Mouse (Mus musculus) neural tube, embryonic 14.5 days (tissue): ENCODE data around the gene Ext2. TPM values are rescaled to one million over a fixed set of nuclear protein-coding genes. Genes with fewer than 3 reads are reported as not detected.
A peak's percentile ranks its signal among the peaks of the same experiment; 100 is the strongest.

Experiments
- ATAC-seq: fragments of 200-750 bp; cut with Nextera tagmentation; 2 replicates; pipeline ENCODE4 v1.8.0; 2017; ENCODE audit warnings: low read depth, mild to moderate bottlenecking, moderate TSS enrichment, moderate library complexity
- H3K27ac ChIP-seq: fragments of 300-500 bp; sonication (generic); 2 replicates; pipeline ENCODE4 v1.5.1; 2014; ENCODE audit warnings: low read depth, mild to moderate bottlenecking, control low read depth, low read length, moderate library complexity, mixed read lengths
- H3K27me3 ChIP-seq: fragments of 300-500 bp; sonication (generic); 2 replicates; pipeline ENCODE4 v1.6.1; 2014; ENCODE audit warnings: low read length; ENCODE audit not compliant: control insufficient read depth, insufficient read depth
- H3K36me3 ChIP-seq: fragments of 300-500 bp; sonication (generic); 2 replicates; pipeline ENCODE4 v1.6.1; 2014; ENCODE audit warnings: low read length, mixed read lengths; ENCODE audit not compliant: control insufficient read depth, insufficient read depth
- H3K4me1 ChIP-seq: fragments of 300-500 bp; sonication (generic); 2 replicates; pipeline ENCODE4 v1.6.1; 2014; ENCODE audit warnings: low read length; ENCODE audit not compliant: control insufficient read depth, insufficient read depth
- H3K4me2 ChIP-seq: fragments of 300-500 bp; sonication (generic); 2 replicates; pipeline ENCODE4 v1.6.1; 2014; ENCODE audit warnings: mild to moderate bottlenecking, low read depth, low read length, control low read depth
- H3K4me3 ChIP-seq: fragments of 300-500 bp; sonication (generic); 2 replicates; pipeline ENCODE4 v1.5.1; 2014; ENCODE audit warnings: low read depth, low read length, control low read depth, mixed read lengths
- H3K9ac ChIP-seq: fragments of 300-500 bp; sonication (generic); replicated peaks from 2 replicates; pipeline ENCODE4 v1.6.1; 2014; ENCODE audit warnings: low read depth, mild to moderate bottlenecking, control low read depth, low read length, mixed read lengths
- H3K9me3 ChIP-seq: fragments of 300-500 bp; sonication (generic); 2 replicates; pipeline ENCODE4 v1.6.1; 2016; ENCODE audit warnings: low read length; ENCODE audit not compliant: control insufficient read depth
- WGBS: fragments of 180-500 bp; shearing (Covaris S2); extraction: QIAGEN DNeasy Blood & Tissue Kit; methylation state at CpG from one replicate; pipeline ENCODE4 v1.1.7; 2014; 5-methylcytosine and 5-hydroxymethylcytosine counted together
- polyA plus RNA-seq: library from polyadenylated mRNA; unstranded; fragments of >200 nt; fragmentation: Nextera tagmentation; extraction: Ambion mirVana; gene quantifications from 2 replicates; pipeline ENCODE4 v1.2.1, GENCODE M21; 2014

Ext2 gene
- polyA plus RNA-seq, 1 experiment from 2014 or later: 64.9 TPM

DNA sequence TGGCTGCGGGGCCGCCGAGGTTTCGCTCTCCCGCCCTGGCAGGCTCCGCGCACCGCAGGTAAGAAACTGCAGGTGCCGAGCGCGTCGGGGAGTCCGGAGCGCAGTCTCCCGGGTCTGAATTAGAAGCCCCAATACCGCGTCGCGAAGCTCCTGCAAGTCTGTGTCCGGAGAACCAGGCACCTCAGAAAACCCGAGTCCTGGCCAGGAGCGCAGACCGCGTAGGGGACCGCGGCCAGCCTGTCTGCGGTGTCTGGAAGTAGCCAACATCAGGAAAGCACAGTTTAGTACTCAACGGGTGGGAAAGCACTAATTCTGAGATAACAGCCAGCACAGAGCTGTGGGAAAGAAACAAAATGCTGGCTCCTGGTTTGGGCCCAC lies 179.0 kb downstream of the Ext2 start:
- Histone ChIP-seq H3K36me3 (no peaks in the 10 kb centered on the region), H3K27ac (no peak overlapping the region), H3K9me3 (no peaks in the 10 kb centered on the region), H3K4me2 (peak overlapping the region; percentile 51), H3K4me1 (peaks cover 10% of the 10 kb centered on the region; the same call in 1 of the 2 replicates), H3K4me3 (peak overlapping the region; percentile 21; the same call in 1 of the 2 replicates), H3K27me3 (peaks cover 64% of the 10 kb centered on the region), H3K9ac (no peak overlapping the region)
- ATAC-seq: no peak
- under 1% methylated on average over 28 of the region's 28 CpGs for WGBS

DNA sequence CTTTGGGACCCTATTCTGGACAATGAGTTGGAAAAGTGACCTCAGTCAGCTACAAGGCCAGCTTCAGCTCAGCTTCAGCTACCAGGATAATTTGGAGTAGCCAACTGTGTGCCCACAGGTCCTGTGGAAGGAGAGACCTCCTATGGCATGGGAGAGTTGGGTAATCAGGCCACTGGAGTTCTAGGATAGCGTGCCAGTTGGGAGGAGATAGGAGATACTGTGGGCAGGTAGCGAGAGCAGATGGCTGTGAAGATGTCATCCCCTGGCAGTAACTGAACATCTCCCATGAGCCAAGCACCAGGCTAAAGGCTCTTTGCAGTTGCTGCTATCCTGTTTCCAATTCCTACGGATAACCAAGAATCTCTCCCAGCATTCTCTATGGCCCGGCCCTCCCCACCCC lies 187.8 kb downstream of the Ext2 start:
- no peak overlapping the region for H3K27ac ChIP-seq
- H3K36me3 ChIP-seq: no peaks in the 10 kb centered on the region
- H3K4me2 ChIP-seq: no peak overlapping the region
- 82% methylated on average over 4 of the region's 4 CpGs for WGBS
- no peak overlapping the region for H3K4me3 ChIP-seq
- no peaks in the 10 kb centered on the region for H3K9me3 ChIP-seq
- no peak for ATAC-seq
- no peaks in the 10 kb centered on the region for H3K4me1 ChIP-seq
- H3K27me3 ChIP-seq: peaks cover 13% of the 10 kb centered on the region
- no peak overlapping the region for H3K9ac ChIP-seq

DNA sequence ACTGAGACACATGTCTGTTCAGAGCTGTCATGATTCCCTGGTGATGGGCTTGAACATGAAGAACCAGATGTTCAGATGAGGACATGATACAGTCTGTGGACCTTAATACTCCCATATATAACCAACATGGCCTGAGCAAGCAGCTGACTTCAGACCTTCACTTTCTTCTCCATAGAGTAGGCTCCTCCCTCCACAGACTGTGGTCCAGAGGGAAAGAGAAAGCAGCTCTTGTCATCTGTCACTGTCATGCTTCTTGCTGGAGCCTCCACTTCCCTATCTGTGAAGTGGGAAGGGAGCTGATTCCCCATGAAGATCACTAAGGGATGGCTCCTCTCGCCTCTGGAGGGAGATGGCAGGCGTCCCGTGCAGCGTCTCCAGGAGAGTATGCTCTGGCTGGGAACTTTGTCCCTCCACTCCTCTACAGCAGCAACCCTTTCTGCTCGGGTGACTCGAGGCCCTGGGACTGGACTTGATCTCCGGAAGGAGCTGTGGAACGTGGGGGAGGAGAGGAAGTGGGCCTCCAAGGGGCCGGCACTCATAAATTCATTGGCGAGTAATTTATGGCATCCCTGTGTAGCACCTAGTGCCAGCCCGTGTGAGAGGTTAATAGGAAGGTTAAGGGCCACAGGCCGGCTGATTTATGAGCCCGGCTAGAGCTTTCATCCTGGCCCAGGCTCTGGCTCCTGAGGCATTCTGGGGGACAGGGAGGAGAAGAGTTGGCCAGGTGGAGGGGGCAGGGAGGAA lies 197.5 kb downstream of the Ext2 start:
- H3K4me1 ChIP-seq: no peaks in the 10 kb centered on the region
- no peak overlapping the region for H3K9ac ChIP-seq
- H3K4me3 ChIP-seq: no peak overlapping the region
- no peaks in the 10 kb centered on the region for H3K9me3 ChIP-seq
- H3K27me3 ChIP-seq: no peaks in the 10 kb centered on the region
- no peak overlapping the region for H3K27ac ChIP-seq
- no peaks in the 10 kb centered on the region for H3K36me3 ChIP-seq
- WGBS: 41% methylated on average over 13 of the region's 13 CpGs
- no peak overlapping the region for H3K4me2 ChIP-seq
- no peak for ATAC-seq

DNA sequence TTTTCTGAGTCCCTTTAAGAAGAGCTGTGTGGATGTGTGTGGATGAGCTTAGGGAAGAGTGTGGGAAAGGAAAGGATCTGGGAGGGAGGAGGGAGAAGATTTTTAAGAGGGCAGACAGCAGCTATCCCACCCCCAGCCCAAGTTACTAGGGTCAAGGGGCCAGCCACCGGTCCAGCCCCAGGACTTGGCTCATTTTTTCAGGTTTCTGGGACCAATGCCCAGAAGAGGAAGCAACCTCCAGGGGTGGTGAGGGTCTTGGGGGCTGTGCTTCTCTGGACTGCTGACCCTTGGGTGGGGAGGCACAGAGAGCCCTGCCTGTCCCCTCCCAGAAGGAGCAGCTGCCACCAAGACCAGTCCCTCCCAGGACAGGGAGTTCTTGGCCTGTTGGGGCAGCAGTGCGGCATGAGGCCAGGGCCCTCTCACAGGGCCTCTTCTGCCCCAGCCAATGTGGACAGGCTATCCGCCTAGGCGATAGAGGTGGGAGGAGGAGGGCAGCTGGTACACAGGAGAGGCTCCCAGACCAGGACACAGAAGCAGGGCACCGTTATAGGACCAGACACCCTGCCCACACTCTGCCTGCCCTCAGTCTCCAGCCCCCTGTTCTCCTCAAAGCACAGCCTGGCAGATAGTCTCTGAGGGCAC lies 203.0 kb downstream of the Ext2 start:
- Histone ChIP-seq H3K9ac (no peak overlapping the region), H3K27me3 (no peaks in the 10 kb centered on the region), H3K9me3 (no peaks in the 10 kb centered on the region), H3K4me2 (no peak overlapping the region), H3K27ac (no peak overlapping the region), H3K4me1 (no peaks in the 10 kb centered on the region), H3K36me3 (no peaks in the 10 kb centered on the region), H3K4me3 (no peak overlapping the region)
- 56% methylated on average over 5 of the region's 5 CpGs for WGBS
- ATAC-seq: no peak

DNA sequence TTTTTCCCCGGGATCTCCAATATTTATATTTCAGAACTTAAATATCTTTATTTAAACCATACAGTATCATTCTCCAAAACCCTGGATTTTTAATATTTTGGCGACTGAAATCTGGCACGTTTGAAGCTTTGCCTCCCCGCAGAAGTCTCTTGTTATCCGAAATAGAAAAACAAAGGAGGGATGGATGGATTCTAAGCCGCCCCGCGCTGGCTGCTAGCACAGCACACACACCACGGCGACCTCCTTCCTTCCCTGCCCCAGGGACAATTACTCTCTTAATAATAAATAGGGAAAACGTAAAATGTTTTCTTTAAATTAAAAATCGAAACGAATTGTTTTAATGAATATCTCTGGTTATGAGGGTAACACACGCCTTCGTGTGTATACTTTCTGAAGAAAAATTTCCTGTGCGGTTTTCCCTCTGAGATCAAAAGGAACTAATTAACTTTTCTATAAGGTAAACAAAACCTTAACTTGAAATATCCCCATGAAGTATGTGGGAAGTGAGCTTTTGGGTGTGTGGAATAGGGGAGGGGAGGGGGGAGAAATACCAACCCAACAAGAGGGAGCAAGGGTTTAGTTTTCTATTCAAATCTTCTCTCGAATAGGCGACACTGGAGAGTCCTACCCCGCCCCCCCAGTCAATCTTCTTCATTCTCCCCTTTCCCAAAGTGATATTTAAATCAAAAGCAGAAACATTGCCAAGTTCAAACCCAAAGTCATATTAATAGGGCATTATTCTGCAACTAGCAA lies 203.7 kb downstream of the Ext2 start:
- Histone ChIP-seq H3K36me3 (no peaks in the 10 kb centered on the region), H3K9ac (no peak overlapping the region), H3K4me1 (no peaks in the 10 kb centered on the region), H3K4me2 (no peak overlapping the region), H3K4me3 (no peak overlapping the region), H3K27ac (no peak overlapping the region), H3K27me3 (no peaks in the 10 kb centered on the region), H3K9me3 (no peaks in the 10 kb centered on the region)
- no peak for ATAC-seq
- WGBS: 56% methylated on average over 19 of the region's 19 CpGs

DNA sequence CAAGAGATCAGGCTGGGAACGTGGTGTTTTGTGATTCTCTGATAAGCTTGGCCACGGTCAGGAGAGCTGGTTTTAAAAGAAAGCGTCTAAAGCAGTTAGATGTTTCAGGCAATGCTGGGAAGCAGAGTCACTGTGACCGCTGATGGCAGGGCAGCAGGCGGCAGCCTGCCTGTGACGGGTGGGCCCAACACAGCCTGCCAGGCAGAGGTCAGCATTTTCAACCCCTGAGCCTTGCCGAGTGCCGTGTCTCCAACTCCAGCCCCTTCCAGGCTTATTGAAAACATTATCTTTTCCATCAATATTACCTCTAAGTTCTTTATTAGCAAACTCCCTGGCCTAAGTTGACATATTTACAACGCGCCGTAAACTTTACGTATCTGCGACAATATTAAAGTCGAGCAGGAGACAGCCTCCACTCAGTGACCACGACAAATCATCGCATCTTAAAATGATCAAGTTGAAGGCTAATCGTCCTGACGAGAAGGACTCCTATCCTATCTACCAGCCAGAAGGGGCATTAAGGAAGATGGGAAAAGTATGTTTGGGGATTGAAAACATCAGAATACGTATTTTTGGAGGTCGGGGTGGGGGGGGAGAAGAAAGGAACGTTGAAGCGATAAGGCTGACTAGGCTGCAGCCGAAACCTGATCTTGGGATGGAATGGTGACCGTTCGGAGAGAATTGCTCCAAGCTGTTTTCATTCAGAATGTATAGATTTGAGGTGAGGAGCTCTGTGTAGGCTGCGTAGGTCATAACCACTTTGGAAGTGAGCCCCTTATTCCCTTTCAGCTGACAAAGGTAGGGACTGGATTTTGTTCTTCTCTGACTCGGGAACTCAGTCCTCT lies 206.3 kb downstream of the Ext2 start:
- H3K4me1 ChIP-seq: no peaks in the 10 kb centered on the region
- WGBS: 60% methylated on average over 27 of the region's 27 CpGs
- H3K27me3 ChIP-seq: no peaks in the 10 kb centered on the region
- no peak overlapping the region for H3K9ac ChIP-seq
- no peak overlapping the region for H3K27ac ChIP-seq
- H3K4me3 ChIP-seq: no peak overlapping the region
- no peaks in the 10 kb centered on the region for H3K36me3 ChIP-seq
- ATAC-seq: no peak
- H3K4me2 ChIP-seq: no peak overlapping the region
- no peaks in the 10 kb centered on the region for H3K9me3 ChIP-seq

DNA sequence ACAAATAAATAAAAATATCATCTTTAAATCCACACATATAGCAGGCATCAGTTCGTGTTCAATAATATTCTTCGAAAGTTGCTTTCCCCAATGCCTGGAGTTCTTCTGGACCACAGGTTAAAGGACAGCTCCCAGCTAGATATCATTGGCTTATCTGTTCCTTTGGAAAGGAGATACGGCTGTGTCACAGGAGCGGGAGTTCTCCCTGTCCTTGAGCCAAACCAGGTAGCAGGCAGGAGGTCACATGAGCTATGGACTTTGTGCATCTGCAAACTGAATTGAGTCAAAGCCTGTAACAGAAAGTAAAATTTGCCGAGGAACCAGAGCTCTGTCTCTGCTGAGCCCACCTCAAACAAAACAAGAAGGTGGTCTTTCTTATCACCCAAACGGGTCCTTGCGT lies 209.3 kb downstream of the Ext2 start:
- H3K4me2 ChIP-seq: no peak overlapping the region
- no peaks in the 10 kb centered on the region for H3K27me3 ChIP-seq
- ATAC-seq: no peak
- H3K9me3 ChIP-seq: no peaks in the 10 kb centered on the region
- 93% methylated on average over 7 of the region's 7 CpGs for WGBS
- no peaks in the 10 kb centered on the region for H3K4me1 ChIP-seq
- no peak overlapping the region for H3K27ac ChIP-seq
- no peaks in the 10 kb centered on the region for H3K36me3 ChIP-seq
- H3K9ac ChIP-seq: no peak overlapping the region
- no peak overlapping the region for H3K4me3 ChIP-seq
